Mouse (Mus musculus): ENCODE results near the gene Masp2. TPM values are rescaled to one million over a fixed set of nuclear protein-coding genes. Genes with fewer than 3 reads are reported as not detected.

The Masp2 gene
- polyA plus RNA-seq, 1 experiment from 2014 or later, result 0.44 TPM

GRCm38 (mm10) chr4:148588793-148589192, 13.6 kb upstream of the Masp2 start:
- no peak for ATAC-seq (replicated peaks; ENCODE audit: low FRiP score)
- no peak overlapping the region for H3K27ac ChIP-seq
- 85% methylated on average over 9 of the region's 9 CpGs for whole genome bisulfite sequencing
- no peaks in the 10 kb centered on the region for H3K9me3 ChIP-seq (replicated peaks)
- no peaks in the 10 kb centered on the region for H3K27me3 ChIP-seq
- no peak overlapping the region for H3K4me3 ChIP-seq (replicated peaks)
- H3K4me2 ChIP-seq, result no peak overlapping the region
- peaks cover 21% of the 10 kb centered on the region for H3K4me1 ChIP-seq
- H3K9ac ChIP-seq, result no peak overlapping the region
- peaks cover 10% of the 10 kb centered on the region for H3K36me3 ChIP-seq

- Histone ChIP-seq H3K4me3 (replicated peaks) (no peak overlapping the region), H3K4me2 (no peak overlapping the region), H3K4me1 (peaks cover 21% of the 10 kb centered on the region), H3K9ac (no peak overlapping the region), H3K9me3 (replicated peaks) (no peaks in the 10 kb centered on the region), H3K27me3 (no peaks in the 10 kb centered on the region), H3K36me3 (peaks cover 16% of the 10 kb centered on the region), H3K27ac (no peak overlapping the region)
- whole genome bisulfite sequencing, result 59% methylated on average over 7 of the region's 8 CpGs
- ATAC-seq (replicated peaks; ENCODE audit: low FRiP score), result no peak
Measured at GRCm38 (mm10) chr4:148589565-148589964, 12.8 kb upstream of the Masp2 start.

DNA sequence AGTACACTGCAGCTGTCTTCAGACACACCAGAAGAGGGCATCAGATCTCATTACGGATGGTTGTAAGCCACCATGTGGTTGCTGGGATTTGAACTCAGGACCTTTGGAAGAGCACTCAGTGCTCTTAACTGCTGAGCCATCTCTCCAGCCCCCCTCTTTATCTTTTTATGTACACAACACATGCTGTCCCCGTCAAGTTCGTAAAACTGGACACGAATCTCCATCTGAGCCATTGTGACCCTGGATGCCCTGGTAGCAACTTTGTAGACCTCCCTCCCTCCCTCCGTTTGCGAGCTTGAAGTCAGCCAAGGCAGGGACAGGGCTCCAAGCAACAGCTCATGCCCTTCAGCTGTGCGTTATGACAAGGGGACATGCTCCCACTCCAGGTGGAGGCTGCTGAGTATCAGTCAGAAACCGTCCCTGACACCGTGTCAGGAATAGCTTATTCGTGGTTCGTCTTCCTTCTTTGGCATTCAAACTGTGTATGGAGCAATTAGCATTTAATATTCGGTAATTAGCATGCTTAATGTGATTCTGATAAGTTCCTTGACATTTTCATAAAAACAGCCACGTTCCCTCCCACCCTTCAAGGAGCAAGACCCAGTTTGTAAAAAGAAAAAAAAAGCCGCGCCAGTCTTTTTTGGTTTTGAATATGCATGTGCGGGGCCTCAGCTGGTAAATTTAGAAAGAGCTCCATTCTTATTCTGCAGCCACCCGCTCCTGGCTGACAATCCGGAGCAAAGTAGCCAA, 11.8 kb upstream of the Masp2 start:
- H3K4me2 ChIP-seq, result peak overlapping the region; percentile 93
- 5% methylated on average over 18 of the region's 18 CpGs for WGBS
- peak overlapping the region; percentile 99 for H3K4me3 ChIP-seq (replicated peaks)
- H3K27ac ChIP-seq, result peak overlapping the region; percentile 84
- H3K27me3 ChIP-seq, result no peaks in the 10 kb centered on the region
- H3K9ac ChIP-seq, result peak overlapping the region; percentile 57
- H3K36me3 ChIP-seq, result peaks cover 26% of the 10 kb centered on the region
- H3K9me3 ChIP-seq (replicated peaks), result no peaks in the 10 kb centered on the region
- H3K4me1 ChIP-seq, result peaks cover 21% of the 10 kb centered on the region
- ATAC-seq (replicated peaks; ENCODE audit: low FRiP score), result no peak

DNA sequence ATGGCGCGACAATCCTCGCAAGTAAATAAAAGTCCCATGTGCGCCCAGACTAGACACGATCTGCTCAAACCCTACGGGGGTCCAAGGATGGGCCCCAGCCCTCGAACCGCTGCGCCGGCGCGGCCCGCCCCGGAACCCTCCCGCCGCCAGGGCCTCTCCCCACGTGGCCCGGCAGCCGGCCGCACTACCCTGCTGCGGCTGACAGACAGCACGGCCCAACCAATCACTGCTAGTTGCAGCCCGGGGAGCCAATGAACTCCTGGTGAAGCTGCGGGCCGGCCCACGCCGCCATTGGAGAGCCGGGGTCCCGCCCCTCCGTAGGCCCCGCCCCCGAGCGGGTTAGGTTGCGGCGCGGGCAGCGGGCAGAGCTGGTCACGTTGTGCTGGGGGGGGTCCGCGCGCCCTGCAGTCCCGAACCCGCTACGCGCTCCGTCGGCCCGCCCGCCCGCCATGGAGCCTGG, 11.2 kb upstream of the Masp2 start, which contains the start of gene Srm:
Gene Srm (plus strand): TSS at position 333 of the 460 bp plus-strand sequence.
- Histone ChIP-seq H3K4me3 (replicated peaks) (peak within 1 kb of the TSS; percentile 99), H3K9me3 (replicated peaks) (no peaks in the 10 kb centered on the region), H3K36me3 (peaks cover 33% of the 10 kb centered on the region), H3K4me1 (peaks cover 21% of the 10 kb centered on the region), H3K4me2 (peak within 1 kb of the TSS; percentile 93), H3K9ac (peak within 1 kb of the TSS; percentile 84), H3K27ac (peak within 1 kb of the TSS; percentile 84), H3K27me3 (no peaks in the 10 kb centered on the region)
- 0% methylated on average over 46 of the region's 50 CpGs for WGBS
- ATAC-seq (replicated peaks; ENCODE audit: low FRiP score), result peak; percentile 99

DNA sequence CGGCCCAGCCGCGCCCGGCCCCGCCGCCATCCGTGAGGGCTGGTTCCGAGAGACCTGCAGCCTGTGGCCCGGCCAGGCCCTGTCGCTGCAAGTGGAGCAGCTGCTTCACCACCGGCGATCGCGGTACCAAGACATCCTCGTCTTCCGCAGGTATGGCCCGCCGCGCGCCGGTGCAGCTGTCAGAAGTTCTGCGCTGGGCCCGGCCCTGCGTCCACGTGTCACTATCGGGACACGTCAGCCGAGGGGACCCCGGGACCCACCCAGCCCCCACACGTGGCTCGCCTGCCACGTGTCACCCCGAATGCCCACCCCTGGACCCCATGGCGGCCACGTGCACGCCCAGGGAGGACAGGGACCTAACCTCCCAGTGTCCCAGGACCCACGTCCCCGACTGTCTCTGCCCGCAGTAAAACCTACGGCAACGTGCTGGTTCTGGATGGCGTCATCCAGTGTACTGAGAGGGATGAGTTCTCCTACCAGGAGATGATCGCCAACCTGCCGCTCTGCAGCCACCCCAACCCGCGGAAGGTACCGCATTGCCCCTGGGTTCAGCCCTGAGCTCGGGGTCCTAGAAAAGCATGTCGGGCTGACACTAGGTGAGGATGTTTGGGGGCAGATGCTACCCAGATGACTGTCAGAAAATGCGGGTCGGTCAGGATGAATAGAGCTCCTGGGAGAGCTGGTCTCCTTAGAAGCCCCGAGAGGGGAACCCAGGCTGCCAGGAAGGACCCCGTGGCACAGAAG, 10.5 kb upstream of the Masp2 start:
- Histone ChIP-seq H3K9ac (peak overlapping the region; percentile 84), H3K4me2 (peak overlapping the region; percentile 93), H3K9me3 (replicated peaks) (no peaks in the 10 kb centered on the region), H3K27ac (peak overlapping the region; percentile 68), H3K36me3 (peaks cover 39% of the 10 kb centered on the region), H3K4me1 (peaks cover 21% of the 10 kb centered on the region), H3K27me3 (no peaks in the 10 kb centered on the region), H3K4me3 (replicated peaks) (peak overlapping the region; percentile 99)
- ATAC-seq (replicated peaks; ENCODE audit: low FRiP score), result peak; percentile 59; the same call in 1 of the 2 replicates
- under 1% methylated on average over 44 of the region's 53 CpGs for WGBS

DNA sequence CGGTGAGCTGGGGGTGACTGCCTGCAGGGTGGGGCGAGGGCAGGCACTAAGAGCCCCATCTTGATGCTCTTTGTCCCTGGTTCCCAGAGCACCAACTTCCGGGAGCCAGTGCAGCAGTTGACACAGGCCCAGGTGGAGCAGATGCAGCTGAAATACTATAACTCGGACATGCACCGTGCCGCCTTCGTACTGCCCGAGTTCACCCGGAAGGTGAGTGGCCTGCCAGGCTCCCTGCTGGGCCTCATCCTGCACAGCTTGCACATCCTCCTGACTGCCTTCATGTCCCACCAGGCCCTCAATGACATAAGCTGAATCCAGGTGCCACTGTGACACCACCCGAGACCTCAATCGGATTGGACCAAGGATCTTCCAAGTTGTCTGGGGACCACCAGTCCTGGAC, 8.4 kb upstream of the Masp2 start:
- H3K4me2 ChIP-seq, result no peak overlapping the region
- no peak overlapping the region for H3K27ac ChIP-seq
- WGBS, result 97% methylated on average over 11 of the region's 11 CpGs
- H3K9me3 ChIP-seq (replicated peaks), result peaks cover 4% of the 10 kb centered on the region; the same call in 1 of the 2 replicates
- peaks cover 60% of the 10 kb centered on the region for H3K36me3 ChIP-seq
- H3K4me1 ChIP-seq, result peaks cover 21% of the 10 kb centered on the region
- no peak overlapping the region for H3K9ac ChIP-seq
- no peaks in the 10 kb centered on the region for H3K27me3 ChIP-seq
- ATAC-seq (replicated peaks; ENCODE audit: low FRiP score), result no peak
- no peak overlapping the region for H3K4me3 ChIP-seq (replicated peaks)

DNA sequence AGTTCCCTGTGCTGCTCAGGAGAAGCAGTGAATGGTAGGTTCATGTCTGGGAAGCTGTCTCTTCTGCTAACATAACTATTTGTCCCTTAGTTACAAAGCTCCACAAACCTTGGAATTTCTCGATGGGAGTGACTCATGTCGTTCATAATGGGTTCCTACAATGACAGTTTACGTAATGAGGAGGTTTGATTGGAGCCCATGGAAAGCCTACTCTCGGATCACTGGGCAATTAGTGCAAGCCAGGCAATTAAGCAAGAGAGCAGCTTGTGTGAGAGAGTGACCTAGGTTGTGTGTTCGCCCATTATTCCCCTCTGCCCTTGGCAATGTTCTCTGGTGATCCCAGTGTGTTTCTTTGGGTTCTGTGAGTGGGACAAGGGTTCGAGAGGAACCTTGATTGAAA, 6.4 kb upstream of the Masp2 start:
- Histone ChIP-seq H3K4me1 (peaks cover 13% of the 10 kb centered on the region), H3K9me3 (replicated peaks) (peaks cover 9% of the 10 kb centered on the region; the same call in 1 of the 2 replicates), H3K36me3 (peaks cover 66% of the 10 kb centered on the region), H3K9ac (no peak overlapping the region), H3K27ac (no peak overlapping the region), H3K4me3 (replicated peaks) (no peak overlapping the region), H3K4me2 (no peak overlapping the region), H3K27me3 (no peaks in the 10 kb centered on the region)
- no peak for ATAC-seq (replicated peaks; ENCODE audit: low FRiP score)
- 90% methylated on average over 6 of the region's 6 CpGs for WGBS

GRCm38 (mm10) chr4:148596731-148597130, 5.6 kb upstream of the Masp2 start:
- Histone ChIP-seq H3K27ac (no peak overlapping the region), H3K4me3 (replicated peaks) (no peak overlapping the region), H3K27me3 (no peaks in the 10 kb centered on the region), H3K36me3 (peaks cover 66% of the 10 kb centered on the region), H3K9ac (no peak overlapping the region), H3K9me3 (replicated peaks) (peaks cover 9% of the 10 kb centered on the region; the same call in 1 of the 2 replicates), H3K4me1 (peaks cover 13% of the 10 kb centered on the region), H3K4me2 (no peak overlapping the region)
- 93% methylated on average over 3 of the region's 3 CpGs for WGBS
- ATAC-seq (replicated peaks; ENCODE audit: low FRiP score), result no peak

- peaks cover 57% of the 10 kb centered on the region for H3K36me3 ChIP-seq
- no peak for ATAC-seq (replicated peaks; ENCODE audit: low FRiP score)
- H3K4me2 ChIP-seq, result no peak overlapping the region
- H3K4me1 ChIP-seq, result no peaks in the 10 kb centered on the region
- no peaks in the 10 kb centered on the region for H3K27me3 ChIP-seq
- H3K9me3 ChIP-seq (replicated peaks), result peaks cover 9% of the 10 kb centered on the region; the same call in 1 of the 2 replicates
- H3K9ac ChIP-seq, result no peak overlapping the region
- H3K27ac ChIP-seq, result no peak overlapping the region
- no peak overlapping the region for H3K4me3 ChIP-seq (replicated peaks)
- 92% methylated on average over 12 of the region's 12 CpGs for WGBS
Measured at GRCm38 (mm10) chr4:148598826-148599225, 3.5 kb upstream of the Masp2 start.

DNA sequence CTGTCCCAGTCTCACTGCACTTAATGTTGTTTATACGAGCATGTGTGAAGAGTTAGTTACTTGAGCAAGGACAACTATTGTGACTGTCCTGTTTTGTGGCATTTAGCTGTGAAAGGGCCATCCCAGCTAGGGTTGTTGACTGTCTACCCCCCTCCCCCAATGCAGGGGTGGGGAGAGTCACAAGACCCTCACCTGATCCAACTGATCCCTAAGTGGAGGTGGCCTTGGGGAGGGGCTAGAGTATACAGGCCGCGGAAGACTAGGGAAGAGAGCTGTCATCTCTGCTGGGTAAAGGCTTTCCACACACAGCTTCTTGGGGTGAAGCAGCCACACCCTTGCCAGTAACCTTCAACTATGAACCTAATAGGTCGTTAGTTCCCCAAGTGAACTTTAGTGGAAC, 2.0 kb upstream of the Masp2 start:
- H3K27ac ChIP-seq, result no peak overlapping the region
- 87% methylated on average over 4 of the region's 4 CpGs for WGBS
- ATAC-seq (replicated peaks; ENCODE audit: low FRiP score), result no peak

DNA sequence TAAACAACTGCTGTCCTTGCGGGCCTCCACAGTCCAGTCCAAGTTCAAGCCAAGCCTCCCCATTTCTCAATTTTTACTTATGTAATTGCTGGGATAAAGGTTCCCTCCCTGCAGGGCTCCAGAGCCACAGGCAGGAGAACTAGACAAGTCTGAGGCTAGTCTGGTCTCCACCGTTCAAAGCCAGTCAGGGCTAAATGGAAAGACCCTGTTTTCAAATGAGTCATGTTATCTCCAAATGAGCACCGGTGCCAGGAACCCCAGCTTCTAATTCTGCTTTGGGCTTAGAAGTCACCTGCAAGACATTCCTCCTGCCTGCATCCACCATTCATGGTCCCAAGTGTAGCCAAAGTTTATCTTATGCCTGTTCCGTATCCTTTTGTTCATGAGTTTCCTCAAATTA, 483 bp upstream of the Masp2 start:
- Histone ChIP-seq H3K4me2 (no peak overlapping the region), H3K9me3 (replicated peaks) (peaks cover 9% of the 10 kb centered on the region; the same call in 1 of the 2 replicates), H3K4me3 (replicated peaks) (no peak overlapping the region), H3K4me1 (no peaks in the 10 kb centered on the region), H3K9ac (no peak overlapping the region), H3K36me3 (peaks cover 27% of the 10 kb centered on the region), H3K27ac (no peak overlapping the region), H3K27me3 (no peaks in the 10 kb centered on the region)
- no peak for ATAC-seq (replicated peaks; ENCODE audit: low FRiP score)
- 88% methylated on average over 4 of the region's 4 CpGs for WGBS

More for the DNA sequence above, 2.0 kb upstream of the Masp2 start:
- Histone ChIP-seq H3K4me2 (no peak overlapping the region), H3K9ac (no peak overlapping the region), H3K36me3 (peaks cover 42% of the 10 kb centered on the region), H3K9me3 (replicated peaks) (peaks cover 9% of the 10 kb centered on the region; the same call in 1 of the 2 replicates), H3K4me1 (no peaks in the 10 kb centered on the region), H3K27me3 (no peaks in the 10 kb centered on the region), H3K4me3 (replicated peaks) (no peak overlapping the region)

Data from kidney, embryonic 15.5 days (tissue).